Mouse (Mus musculus) myocyte (in vitro differentiated cells): ENCODE data around the gene Cyb5r1. TPM values are rescaled to one million over a fixed set of nuclear protein-coding genes. Genes with fewer than 3 reads are reported as not detected.

Source experiments
- H3K27me3 ChIP-seq: one replicate; pipeline ENCODE4 v1.6.1; 2011; ENCODE audit not compliant: control insufficient read depth, insufficient read depth, insufficient read length
- H3K36me3 ChIP-seq: one replicate; pipeline ENCODE4 v1.6.1; 2011; ENCODE audit not compliant: control insufficient read depth, insufficient read depth
- H3K4me2 ChIP-seq: one replicate; pipeline ENCODE4 v1.6.1; 2011; ENCODE audit warnings: low read depth, control low read depth
- H3K4me3 ChIP-seq: one replicate; pipeline ENCODE4 v1.5.1; 2011; ENCODE audit warnings: mild to moderate bottlenecking, control low read depth, moderate library complexity
- H3K79me2 ChIP-seq: one replicate; pipeline ENCODE4 v1.6.1; 2011; ENCODE audit not compliant: control insufficient read depth, insufficient read depth
- H3ac ChIP-seq: one replicate; pipeline ENCODE4 v1.6.1; 2011; ENCODE audit not compliant: control insufficient read depth, insufficient read length
- CEBPB ChIP-seq: IDR thresholded peaks from 2 replicates; pipeline ENCODE4 v1.6.1; 2011; ENCODE audit warnings: mild to moderate bottlenecking, moderate library complexity; ENCODE audit not compliant: poor library complexity, insufficient read depth, severe bottlenecking
- E2F4 ChIP-seq: IDR thresholded peaks from one replicate; pipeline ENCODE4 v1.6.1; 2011; ENCODE audit warnings: mild to moderate bottlenecking, control low read depth, moderate library complexity; ENCODE audit not compliant: insufficient read depth
- MYOD1 ChIP-seq, 3 experiments: IDR thresholded peaks; one replicate each; pipeline ENCODE4 v1.6.1; 2011; ENCODE audit warnings: control low read depth in 2 of 3, low read depth in 2 of 3, mild to moderate bottlenecking in 2 of 3, moderate library complexity in 1 of 3; ENCODE audit not compliant: insufficient read length in 2 of 3, control insufficient read depth in 1 of 3
- MYOG ChIP-seq, 3 experiments: IDR thresholded peaks; one replicate each; pipeline ENCODE4 v1.6.1; 2011; ENCODE audit warnings: control low read depth in 2 of 3, low read depth in 2 of 3, mild to moderate bottlenecking in 2 of 3; ENCODE audit not compliant: insufficient read length in 2 of 3, control insufficient read depth in 1 of 3, insufficient read depth in 1 of 3
- POLR2A ChIP-seq: IDR thresholded peaks from one replicate; pipeline ENCODE4 v1.6.1; 2011; ENCODE audit warnings: low read depth, mild to moderate bottlenecking, control low read depth, moderate library complexity; ENCODE audit not compliant: insufficient read length
- POLR2AphosphoS2 ChIP-seq: IDR thresholded peaks from one replicate; pipeline ENCODE4 v1.6.1; 2011; ENCODE audit warnings: low read depth, control low read depth; ENCODE audit not compliant: insufficient read length
- REST ChIP-seq: IDR thresholded peaks from one replicate; pipeline ENCODE4 v1.6.1; 2011; ENCODE audit warnings: mild to moderate bottlenecking, control low read depth, moderate library complexity; ENCODE audit not compliant: insufficient read depth, insufficient read length
- SRF ChIP-seq: IDR thresholded peaks from one replicate; pipeline ENCODE4 v1.6.1; 2011; ENCODE audit warnings: low read depth; ENCODE audit not compliant: control insufficient read depth, insufficient read length
- TCF12 ChIP-seq: IDR thresholded peaks from one replicate; pipeline ENCODE4 v1.6.1; 2011; ENCODE audit warnings: mild to moderate bottlenecking, control low read depth; ENCODE audit not compliant: poor library complexity, insufficient read depth, severe bottlenecking
- TCF3 ChIP-seq: IDR thresholded peaks from one replicate; pipeline ENCODE4 v1.6.1; 2011; ENCODE audit warnings: low read depth, control low read depth; ENCODE audit not compliant: insufficient read length
- polyA plus RNA-seq: library from polyadenylated mRNA; unstranded; fragments of >200 nt; fragmentation: generic; extraction: Trizol; gene quantifications from one replicate; pipeline ENCODE4 v1.2.1, GENCODE M21; 2012; ENCODE audit warnings: missing spikeins

The Cyb5r1 gene
- polyA plus RNA-seq, 1 experiment = 452 TPM

GRCm38 (mm10) chr1:134411706-134412629 is 6.6 kb downstream of the Cyb5r1 start:
- H3K36me3 ChIP-seq = peaks cover 61% of the 10 kb centered on the region
- H3K4me3 ChIP-seq = no peak overlapping the region
- TF ChIP-seq E2F4 = no peak
- TF ChIP-seq TCF3 = no peak
- no peak for TF ChIP-seq CEBPB
- TF ChIP-seq TCF12 = peak; percentile 70
- TF ChIP-seq MYOG (IDR thresholded peaks at IDR 0.05; ENCODE audit: control insufficient read depth in 1 of 3, insufficient read depth in 1 of 3, insufficient read length in 2 of 3, low read depth in 2 of 3) = peak; percentile 81 to 93 (median 90)
- TF ChIP-seq MYOD1 (IDR thresholded peaks at IDR 0.05; ENCODE audit: control insufficient read depth in 1 of 3, insufficient read length in 2 of 3, low read depth in 2 of 3) = peak; percentile 52 to 89 (median 74)
- no peak for TF ChIP-seq REST
- TF ChIP-seq POLR2AphosphoS2 = peak; percentile 81
- peaks cover 36% of the 10 kb centered on the region for H3K79me2 ChIP-seq
- no peaks in the 10 kb centered on the region for H3K27me3 ChIP-seq
- H3K4me2 ChIP-seq = peak overlapping the region; percentile 57
- no peak overlapping the region for H3ac ChIP-seq

- Histone ChIP-seq H3K79me2 (peaks cover 38% of the 10 kb centered on the region), H3K4me2 (peak overlapping the region; percentile 90), H3K4me3 (no peak overlapping the region), H3ac (no peak overlapping the region), H3K27me3 (no peaks in the 10 kb centered on the region), H3K36me3 (peaks cover 40% of the 10 kb centered on the region)
- peak; percentile 65 for TF ChIP-seq POLR2AphosphoS2
- no peak for TF ChIP-seq SRF
Observed at GRCm38 (mm10) chr1:134414038-134414437, 8.7 kb downstream of the Cyb5r1 start.

GRCm38 (mm10) chr1:134414501-134415167 is 9.3 kb downstream of the Cyb5r1 start:
- Histone ChIP-seq H3K4me2 (peak overlapping the region; percentile 90), H3ac (peak overlapping the region; percentile 100), H3K36me3 (peaks cover 34% of the 10 kb centered on the region), H3K79me2 (peaks cover 41% of the 10 kb centered on the region), H3K4me3 (peak overlapping the region; percentile 51), H3K27me3 (no peaks in the 10 kb centered on the region)
- TF ChIP-seq CEBPB (0 out of 2 replicates have a peak, but pooled peaks have one; percentile 12), POLR2A (no peak)

- H3K79me2 ChIP-seq = peaks cover 47% of the 10 kb centered on the region
- peak within 1 kb of the TSS; percentile 51 for H3K4me3 ChIP-seq
- TF ChIP-seq MYOD1 (IDR thresholded peaks at IDR 0.05; ENCODE audit: control insufficient read depth in 1 of 3, insufficient read length in 2 of 3, low read depth in 2 of 3) (peak in 1 of 3 experiments; percentile 44), POLR2A (peak; percentile 78), POLR2AphosphoS2 (peak; percentile 97), MYOG (IDR thresholded peaks at IDR 0.05; ENCODE audit: control insufficient read depth in 1 of 3, insufficient read depth in 1 of 3, insufficient read length in 2 of 3, low read depth in 2 of 3) (peak in 1 of 3 experiments; percentile 24), E2F4 (no peak), CEBPB (no peak)
- H3K27me3 ChIP-seq = no peaks in the 10 kb centered on the region
- peaks cover 28% of the 10 kb centered on the region for H3K36me3 ChIP-seq
- H3K4me2 ChIP-seq = peak within 1 kb of the TSS; percentile 91
- H3ac ChIP-seq = peak within 1 kb of the TSS; percentile 100
Observed at GRCm38 (mm10) chr1:134415168-134415831, 9.9 kb downstream of the Cyb5r1 start, which contains the start of gene Adipor1. Gene Adipor1, plus strand, starts transcription at chr1:134415378.

- Histone ChIP-seq H3K27me3 (no peaks in the 10 kb centered on the region), H3K4me3 (no peak overlapping the region), H3ac (no peak overlapping the region), H3K79me2 (peaks cover 71% of the 10 kb centered on the region), H3K4me2 (peak overlapping the region; percentile 36), H3K36me3 (peaks cover 4% of the 10 kb centered on the region)
- TF ChIP-seq MYOG (IDR thresholded peaks at IDR 0.05; ENCODE audit: control insufficient read depth in 1 of 3, insufficient read depth in 1 of 3, insufficient read length in 2 of 3, low read depth in 2 of 3) (no peak), POLR2AphosphoS2 (no peak)
Observed at GRCm38 (mm10) chr1:134418414-134418975, 13.1 kb downstream of the Cyb5r1 start.
